In the genomic region with DNA sequence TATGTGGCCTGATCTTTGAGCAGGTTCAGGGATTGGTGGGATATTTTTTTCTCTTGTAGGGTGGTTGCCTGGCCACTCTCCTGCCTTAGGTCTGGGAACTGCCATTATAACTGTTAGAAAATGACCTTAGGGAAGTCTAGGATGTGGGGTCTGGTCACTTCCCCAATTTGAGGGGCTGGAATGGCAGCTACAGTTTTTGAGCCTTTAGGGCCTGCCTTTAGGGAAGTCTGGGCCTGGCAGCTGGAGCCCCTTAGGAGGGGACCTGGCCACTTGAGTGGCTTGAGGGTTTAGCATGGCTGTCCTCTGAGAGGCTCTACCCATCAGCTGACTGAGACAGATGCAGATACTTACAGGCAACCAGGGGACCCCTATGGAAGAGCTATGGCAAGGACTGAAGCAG, we compare ENCODE assay signal across 29 mouse cellular contexts. TPM values are rescaled to one million over a fixed set of nuclear protein-coding genes. Genes with fewer than 3 reads are reported as not detected.
"Had no signal": no experiment of that assay in that cellular context is flagged by ENCODE, and none has a peak within 500 bp of the region (broad histone marks: within the 10 kb centered on the region; RNA-seq: fewer than 3 reads in every experiment).

No protein-coding gene starts in this region.

- H3K36me3 ChIP-seq: embryonic facial prominence, embryonic 12.5 days; embryonic facial prominence, embryonic 13.5 days; embryonic facial prominence, embryonic 15.5 days; forebrain, embryonic 12.5 days had no signal

- H3K9ac ChIP-seq: embryonic facial prominence, embryonic 12.5 days; embryonic facial prominence, embryonic 13.5 days; embryonic facial prominence, embryonic 15.5 days; forebrain, embryonic 12.5 days; forebrain, embryonic 13.5 days; forebrain, postnatal 0 days had no signal

- H3K9me3 ChIP-seq: embryonic facial prominence, embryonic 10.5 days; embryonic facial prominence, embryonic 12.5 days; embryonic facial prominence, embryonic 13.5 days; embryonic facial prominence, embryonic 15.5 days; forebrain, embryonic 10.5 days; forebrain, embryonic 12.5 days; forebrain, embryonic 13.5 days had no signal

- ATAC-seq: forebrain, embryonic 13.5 days; forebrain, embryonic 14.5 days; forebrain, embryonic 16.5 days; forebrain, postnatal 0 days had no signal

- H3K4me1 ChIP-seq: embryonic facial prominence, embryonic 10.5 days; embryonic facial prominence, embryonic 12.5 days; embryonic facial prominence, embryonic 13.5 days; embryonic facial prominence, embryonic 15.5 days; forebrain, embryonic 10.5 days; forebrain, embryonic 12.5 days; forebrain, embryonic 13.5 days had no signal

- DNase-seq: cerebellum, adult 18-20 months; cerebellum, adult 2 months; cerebellum, adult 8-10 months; cerebellum, adult 9-10 months; cerebellum, adult 9-11 months; cerebellum, postnatal 10 days; cerebellum, postnatal 14 days; cerebellum, postnatal 25 days; cerebellum, postnatal 36 days; embryo, embryonic 11 days; forebrain, postnatal 0 days; gastrocnemius, adult 2 months; gastrocnemius, postnatal 10 days; gastrocnemius, postnatal 14 days; gastrocnemius, postnatal 25 days; gastrocnemius, postnatal 36 days; heart, adult 11 months; heart, adult 18-20 months; heart, adult 2 months had no signal

- H3K4me3 ChIP-seq: embryonic facial prominence, embryonic 10.5 days; embryonic facial prominence, embryonic 12.5 days; embryonic facial prominence, embryonic 13.5 days; embryonic facial prominence, embryonic 15.5 days; erythroblast, embryonic 14.5 days; forebrain, embryonic 10.5 days; forebrain, embryonic 12.5 days; forebrain, embryonic 13.5 days; gastrocnemius, adult 2 months; heart, adult 2 months had no signal

- H3K27ac ChIP-seq: embryonic facial prominence, embryonic 10.5 days; embryonic facial prominence, embryonic 12.5 days; embryonic facial prominence, embryonic 13.5 days; embryonic facial prominence, embryonic 15.5 days; forebrain, embryonic 10.5 days; forebrain, embryonic 12.5 days; forebrain, embryonic 13.5 days; gastrocnemius, adult 2 months; heart, adult 2 months had no signal

- H3K27me3 ChIP-seq: forebrain, embryonic 13.5 days had no signal

- H3K4me2 ChIP-seq: embryonic facial prominence, embryonic 12.5 days; embryonic facial prominence, embryonic 13.5 days; embryonic facial prominence, embryonic 15.5 days; forebrain, embryonic 12.5 days; forebrain, embryonic 13.5 days had no signal

RNA-seq across cellular contexts. Expression of a gene that starts 12.7 kb away (rescaled TPM):
- polyA plus RNA-seq: erythroblast, embryonic 14.5 days had no signal
